ENCODE assay signal across 9 mouse cellular contexts in the genomic region with DNA sequence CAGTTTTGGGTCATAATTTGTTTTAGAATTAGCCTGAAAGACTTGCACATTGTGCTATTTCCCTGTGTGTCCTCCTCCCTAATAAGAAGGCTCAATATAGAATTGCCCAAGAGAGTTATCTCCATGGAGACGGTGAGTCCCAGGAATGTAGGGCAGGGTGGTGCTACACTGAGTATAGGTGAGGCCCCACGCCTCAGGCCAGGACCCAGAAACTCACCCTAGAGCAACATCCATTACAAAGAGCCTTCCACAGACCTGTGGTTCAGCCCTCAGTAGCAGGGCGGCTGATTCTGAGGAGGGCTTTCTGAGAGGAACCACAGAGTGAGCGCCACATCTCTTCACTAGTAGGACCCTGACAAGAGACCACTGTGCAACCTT. TPM values are rescaled to one million over a fixed set of nuclear protein-coding genes. Genes with fewer than 3 reads are reported as not detected.
DNase-seq lines count a peak whose midpoint lies in the region; ATAC-seq lines count a peak whose summit lies in the region.
"Had no signal": no experiment of that assay in that cellular context is flagged by ENCODE, and none has a peak within 500 bp of the region (broad histone marks: within the 10 kb centered on the region; RNA-seq: fewer than 3 reads in every experiment).

No protein-coding gene starts in this region.

- H3K4me2 ChIP-seq in kidney, embryonic 15.5 days, result no peak overlapping the region
- H3K4me2 ChIP-seq in embryonic facial prominence, embryonic 15.5 days (replicated peaks), result no peak overlapping the region
- H3K4me2 ChIP-seq in liver, embryonic 13.5 days, result no peak overlapping the region

- H3K27ac ChIP-seq in kidney, embryonic 15.5 days, result peak overlapping the region; percentile 76
- H3K27ac ChIP-seq in embryonic facial prominence, embryonic 15.5 days (replicated peaks), result peak overlapping the region; percentile 94
- peak overlapping the region; percentile 27; the same call in 1 of the 2 replicates for H3K27ac ChIP-seq in liver, embryonic 13.5 days
- H3K27ac ChIP-seq: macrophage had no signal

- 58% methylated on average over 4 of the region's 4 CpGs for WGBS in kidney, embryonic 15.5 days
- 52% methylated on average over 4 of the region's 4 CpGs for WGBS in embryonic facial prominence, embryonic 15.5 days
- 57% methylated on average over 4 of the region's 4 CpGs for WGBS in liver, embryonic 13.5 days (ENCODE audit: insufficient replicate concordance)

- no peaks in the 10 kb centered on the region for H3K27me3 ChIP-seq in kidney, embryonic 15.5 days
- no peaks in the 10 kb centered on the region for H3K27me3 ChIP-seq in embryonic facial prominence, embryonic 15.5 days
- H3K27me3 ChIP-seq in liver, embryonic 13.5 days, result no peaks in the 10 kb centered on the region

- H3K9ac ChIP-seq in kidney, embryonic 15.5 days, result no peak overlapping the region
- no peak overlapping the region for H3K9ac ChIP-seq in embryonic facial prominence, embryonic 15.5 days
- no peak overlapping the region for H3K9ac ChIP-seq in liver, embryonic 13.5 days

- no peak for ATAC-seq in kidney, embryonic 15.5 days (replicated peaks; ENCODE audit: low FRiP score)
- 0 out of 2 replicates have a peak, but pooled peaks have one; percentile 37 for ATAC-seq in embryonic facial prominence, embryonic 15.5 days (ENCODE audit: insufficient number of reproducible peaks, low FRiP score, low TSS enrichment, low read depth)
- 0 out of 2 replicates have a peak, but pooled peaks have one; percentile 13 for ATAC-seq in liver, embryonic 13.5 days (ENCODE audit: low read depth)

- no peak for DNase-seq in kidney, postnatal 14 days
- DNase-seq in ZHBTc4 (ENCODE audit: low read depth, low spot score), result peak; percentile 91
- no peak for DNase-seq in liver, embryonic 13.5 days
- no peak for DNase-seq in urinary bladder, adult 2 months (ENCODE audit: low spot score)
- DNase-seq in embryo, embryonic 10 days (ENCODE audit: low spot score), result no peak
- DNase-seq: kidney, postnatal 36 days had no signal

- peaks cover 30% of the 10 kb centered on the region for H3K4me1 ChIP-seq in kidney, embryonic 15.5 days
- peaks cover 42% of the 10 kb centered on the region for H3K4me1 ChIP-seq in embryonic facial prominence, embryonic 15.5 days
- peaks cover 25% of the 10 kb centered on the region for H3K4me1 ChIP-seq in liver, embryonic 13.5 days (replicated peaks)

- peaks cover 70% of the 10 kb centered on the region for H3K36me3 ChIP-seq in kidney, embryonic 15.5 days
- peaks cover 25% of the 10 kb centered on the region; the same call in 1 of the 2 replicates for H3K36me3 ChIP-seq in embryonic facial prominence, embryonic 15.5 days
- H3K36me3 ChIP-seq in liver, embryonic 13.5 days, result peaks cover 53% of the 10 kb centered on the region

- H3K4me3 ChIP-seq in kidney, embryonic 15.5 days (replicated peaks), result no peak overlapping the region
- no peak overlapping the region for H3K4me3 ChIP-seq in embryonic facial prominence, embryonic 15.5 days (replicated peaks)
- H3K4me3 ChIP-seq in liver, embryonic 13.5 days (replicated peaks), result no peak overlapping the region

- H3K9me3 ChIP-seq in kidney, embryonic 15.5 days (replicated peaks), result no peaks in the 10 kb centered on the region
- no peaks in the 10 kb centered on the region for H3K9me3 ChIP-seq in embryonic facial prominence, embryonic 15.5 days (replicated peaks)
- H3K9me3 ChIP-seq in liver, embryonic 13.5 days (replicated peaks), result no peaks in the 10 kb centered on the region

RNA-seq across cellular contexts. Expression of a gene that starts 51.0 kb away (rescaled TPM):
- polyA plus RNA-seq in kidney, embryonic 15.5 days (2015; fragmentation: Nextera tagmentation; extraction: Ambion mirVana), result 14.3 and 15.4 TPM in 2 replicates
- polyA plus RNA-seq in embryonic facial prominence, embryonic 15.5 days (2015; fragmentation: Nextera tagmentation; extraction: Ambion mirVana), result 20.7 and 24.2 TPM in 2 replicates
- 9.7 and 11.3 TPM in 2 replicates for polyA plus RNA-seq in liver, embryonic 13.5 days (2015; fragmentation: Nextera tagmentation; extraction: Ambion mirVana)
- 3.4 and 4.1 TPM in 2 replicates for polyA plus RNA-seq in urinary bladder, adult 2 months (2012; rRNA removed)
- polyA plus RNA-seq: macrophage had no signal

Comparison
In these comparisons a context has a peak if more than half of its experiments do, and no peak if none do; other contexts are left out.
1. H3K27ac ChIP-seq: peak in every context shown above with its lines; median percentile 94 in embryonic facial prominence, embryonic 15.5 days; 76 in kidney, embryonic 15.5 days; 27 in liver, embryonic 13.5 days.